Mouse (Mus musculus) mouse trophoblast stem cell (cell line): ENCODE results near the gene Hcn2.

Source experiments
- in situ Hi-C, 2 experiments: fragments of 300-500 bp; cut with MseI, MboI; formaldehyde crosslinking; loops; 2 replicates in 1 of 2; 3 replicates in 1 of 2; pipeline ENCODE4 v1.15.1; 2025

The Hcn2 gene

GRCm38 (mm10) chr10:79774486-79775279 lies 58.2 kb downstream of the Hcn2 start:
- in situ Hi-C loops, result no loop called here

DNA sequence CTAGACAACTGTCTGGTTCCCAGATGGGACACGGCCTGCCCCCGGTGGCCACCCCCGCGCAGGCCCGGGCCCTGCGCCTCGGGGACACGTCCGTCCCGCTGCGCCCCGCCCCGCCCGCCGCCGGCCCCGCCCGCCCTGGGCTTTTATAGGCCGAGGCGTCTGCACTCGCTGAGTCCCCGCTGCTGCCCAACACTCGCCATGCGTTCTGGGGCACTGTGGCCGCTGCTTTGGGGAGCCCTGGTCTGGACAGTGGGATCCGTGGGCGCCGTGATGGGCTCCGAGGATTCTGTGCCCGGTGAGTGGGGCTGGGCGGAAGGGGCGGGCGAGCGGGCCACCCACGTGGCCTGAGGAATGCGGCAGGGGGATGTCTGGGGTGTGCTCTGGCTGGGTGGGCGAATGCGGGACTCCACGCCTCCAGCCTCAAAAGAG lies 60.7 kb downstream of the Hcn2 start, which contains the start of gene Fstl3:
Gene Fstl3, plus strand, starts transcription at position 170 of the 429 bp plus-strand sequence.
- in situ Hi-C loops, result no loop called here

- in situ Hi-C loops, result no loop called here
Observed at GRCm38 (mm10) chr10:79778006-79778405, 61.6 kb downstream of the Hcn2 start.

- in situ Hi-C loops, result no loop called here
Observed at GRCm38 (mm10) chr10:79779193-79779592, 62.8 kb downstream of the Hcn2 start.

DNA sequence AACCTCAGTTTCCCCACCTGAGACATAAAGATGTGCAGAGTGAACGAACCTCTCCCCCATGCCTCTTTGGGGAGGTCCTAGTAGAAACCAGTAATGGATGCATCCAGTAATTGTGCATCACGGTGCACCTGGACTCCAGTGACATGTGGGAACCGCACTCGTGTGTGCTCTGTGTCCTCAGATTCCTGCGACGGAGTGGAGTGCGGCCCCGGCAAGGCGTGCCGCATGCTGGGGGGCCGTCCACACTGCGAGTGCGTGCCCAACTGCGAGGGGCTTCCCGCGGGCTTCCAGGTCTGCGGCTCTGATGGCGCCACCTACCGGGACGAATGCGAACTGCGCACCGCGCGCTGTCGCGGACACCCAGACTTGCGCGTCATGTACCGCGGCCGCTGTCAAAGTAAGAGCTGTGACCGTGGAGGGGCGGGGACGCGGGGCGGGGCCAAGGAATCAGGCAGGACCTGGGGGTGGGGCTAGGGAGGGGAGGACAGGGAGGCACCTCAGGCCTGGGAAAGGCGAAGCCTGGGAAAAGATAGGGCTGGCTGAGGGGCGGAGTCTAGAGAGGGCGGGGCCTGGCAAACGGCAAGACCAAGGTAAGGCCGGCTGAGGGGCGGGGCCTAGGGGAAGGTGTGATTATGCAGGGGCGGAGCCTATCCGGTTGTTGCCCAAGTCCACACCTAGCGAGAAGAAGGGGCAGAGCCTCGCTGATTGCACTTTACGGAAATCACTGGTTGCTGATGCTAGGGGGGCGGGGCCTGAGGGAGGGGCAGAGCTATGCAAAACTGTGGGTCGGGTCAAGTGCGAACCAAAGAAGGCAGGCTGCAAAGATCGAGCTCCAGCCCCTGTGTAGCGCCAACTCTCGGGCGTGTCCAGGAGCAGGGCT lies 63.6 kb downstream of the Hcn2 start:
- in situ Hi-C loops, result no loop called here

GRCm38 (mm10) chr10:79780664-79781015 lies 64.2 kb downstream of the Hcn2 start:
- in situ Hi-C loops, result no loop called here

GRCm38 (mm10) chr10:79781139-79781538 lies 64.7 kb downstream of the Hcn2 start:
- in situ Hi-C loops, result no loop called here

DNA sequence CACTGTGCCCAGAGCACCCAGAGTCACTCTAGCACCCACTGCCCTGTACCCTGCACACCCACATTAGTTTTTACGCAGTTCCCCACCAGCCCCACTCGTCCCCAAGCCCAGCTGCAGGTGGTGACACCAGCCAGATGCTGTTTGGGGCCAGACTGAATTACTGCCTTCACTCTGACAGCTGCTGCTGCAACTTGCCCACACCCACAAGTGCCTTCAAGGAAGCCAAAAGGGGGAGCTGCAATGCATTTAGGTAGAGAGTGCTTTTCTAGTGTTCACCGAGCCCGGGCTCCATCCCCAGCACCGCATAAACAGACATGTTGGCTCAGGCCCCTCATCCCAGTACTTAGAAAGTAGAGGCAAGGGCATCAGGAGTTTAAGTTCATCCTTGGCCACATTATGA lies 65.5 kb downstream of the Hcn2 start:
- in situ Hi-C loops, result no loop called here

DNA sequence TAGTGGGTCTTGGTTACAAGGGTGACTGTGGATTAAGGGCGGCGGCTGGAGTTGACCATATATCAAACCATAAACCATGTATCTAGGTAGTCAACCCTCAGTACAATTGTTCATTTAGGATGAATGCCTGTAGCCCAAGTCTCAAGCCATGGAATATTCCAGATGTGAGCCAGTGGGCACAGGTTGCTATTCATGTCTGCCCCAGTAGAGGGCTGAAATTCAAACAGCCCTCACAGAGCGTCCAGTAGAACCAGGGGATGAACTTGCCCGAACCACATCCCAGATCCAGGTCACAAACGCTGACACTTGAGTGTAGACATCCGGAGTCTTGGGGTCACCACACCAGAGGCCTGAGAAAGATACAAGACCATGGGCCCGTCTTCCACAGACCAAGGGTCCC lies 66.6 kb downstream of the Hcn2 start:
- in situ Hi-C loops, result no loop called here

DNA sequence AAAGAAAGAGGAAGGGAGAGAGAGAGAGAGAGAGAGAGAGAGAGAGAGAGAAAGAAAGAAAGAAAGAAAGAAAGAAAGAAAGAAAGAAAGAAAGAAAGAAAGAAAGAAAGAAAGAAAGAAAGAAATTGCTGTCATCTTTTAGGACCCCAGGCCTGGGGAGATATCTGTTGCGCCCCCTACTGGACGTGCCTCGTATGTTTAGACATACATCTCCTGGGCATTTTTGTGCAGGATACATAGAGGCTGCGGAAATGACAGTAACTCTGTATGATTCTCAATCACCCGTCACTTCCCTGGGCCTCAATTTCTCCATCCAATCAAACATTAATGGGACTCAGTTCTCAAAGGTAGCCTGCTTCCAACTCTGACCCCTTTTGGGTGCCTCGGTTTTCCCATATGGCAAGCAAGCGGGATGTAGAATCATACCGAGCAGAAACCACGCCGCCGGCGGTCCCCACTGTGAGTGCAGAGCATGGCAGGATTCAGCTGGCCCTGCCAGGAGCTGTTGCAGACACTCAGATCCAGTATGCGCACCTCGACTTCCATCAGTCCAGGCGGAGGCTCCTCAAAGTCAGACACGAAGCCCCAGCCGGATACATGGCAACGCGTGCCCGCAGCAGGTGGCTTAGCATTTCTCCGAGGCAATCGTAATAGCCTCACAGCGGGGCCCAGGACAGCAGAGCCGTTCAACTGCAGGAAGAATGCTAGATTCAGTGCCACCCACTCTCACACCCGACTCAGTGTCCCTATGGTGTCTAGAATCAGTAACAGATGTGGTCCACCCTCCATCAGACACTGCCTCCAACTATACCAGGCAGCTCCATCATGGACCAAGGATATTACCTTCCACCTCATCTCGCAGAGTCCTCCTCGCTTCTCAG lies 67.7 kb downstream of the Hcn2 start:
- in situ Hi-C loops, result no loop called here
